ENCODE assay signal across 7 mouse cellular contexts in genomic region chr12:49374606-49374995, GRCm38 (mm10). TPM values are rescaled to one million over a fixed set of nuclear protein-coding genes. Genes with fewer than 3 reads are reported as not detected.
DNase-seq lines count a peak whose midpoint lies in the region; ATAC-seq and TF ChIP-seq lines count a peak whose summit lies in the region.

No protein-coding gene starts in this region.

- peaks cover 90% of the 10 kb centered on the region for H3K27me3 ChIP-seq in limb, embryonic 15.5 days
- H3K27me3 ChIP-seq in stomach, embryonic 14.5 days (ENCODE audit: control insufficient read depth, insufficient read depth, low read length), result peaks cover 51% of the 10 kb centered on the region

- intact Hi-C loops in left cerebral cortex, postnatal 14 days (cut with DNase I), result loop anchor here (5.0 to 10.0 kb wide), 6 partner anchors 710 to 1970 kb away; partner anchors contain the start of gene G2e3

- H3K9me3 ChIP-seq in limb, embryonic 15.5 days, result no peaks in the 10 kb centered on the region
- H3K9me3 ChIP-seq in stomach, embryonic 14.5 days (ENCODE audit: control insufficient read depth, low read depth, low read length), result no peaks in the 10 kb centered on the region

- peak overlapping the region; percentile 31 for H3K4me2 ChIP-seq in limb, embryonic 15.5 days
- H3K4me2 ChIP-seq in stomach, embryonic 14.5 days (replicated peaks; ENCODE audit: low read depth, low read length), result peak overlapping the region; percentile 35

- peak; percentile 68 for ATAC-seq in granulocyte monocyte progenitor cell, adult 5-6 weeks (replicated peaks; ENCODE audit: poor library complexity, severe bottlenecking)
- ATAC-seq in limb, embryonic 15.5 days (ENCODE audit: insufficient number of reproducible peaks, low FRiP score, low TSS enrichment, low read depth), result no peak
- ATAC-seq in stomach, embryonic 14.5 days (ENCODE audit: insufficient number of reproducible peaks, insufficient read depth, low FRiP score, low read depth), result no peak

- DNase-seq in left cerebral cortex, postnatal 14 days (ENCODE audit: low spot score in 2 of 2), result peak; percentile 61 to 70
- DNase-seq in left cerebral cortex, adult 11 months (ENCODE audit: low spot score), result no peak
- DNase-seq in brain, embryonic 14.5 days (ENCODE audit: low read depth), result peak; percentile 89
- DNase-seq in urinary bladder, postnatal 14 days (ENCODE audit: low spot score), result no peak

- H3K4me3 ChIP-seq in limb, embryonic 15.5 days, result peak overlapping the region; percentile 16
- H3K4me3 ChIP-seq in stomach, embryonic 14.5 days (ENCODE audit: low read depth, low read length), result peak overlapping the region; percentile 20

- TF ChIP-seq CTCF in brain, embryonic 14.5 days (IDR thresholded peaks at IDR 0.05; ENCODE audit: borderline replicate concordance, extremely low read depth, insufficient read depth, insufficient read length), result peak; percentile 66; the same call in 1 of the 2 replicates

- TF ChIP-seq POLR2A in brain, embryonic 14.5 days (IDR thresholded peaks at IDR 0.05; ENCODE audit: borderline replicate concordance, extremely low read depth, insufficient read depth, insufficient read length, poor library complexity, severe bottlenecking), result no peak

- WGBS in limb, embryonic 15.5 days, result under 1% methylated on average over 14 of the region's 14 CpGs
- WGBS in stomach, embryonic 14.5 days, result under 1% methylated on average over 14 of the region's 14 CpGs

- peaks cover 5% of the 10 kb centered on the region; the same call in 1 of the 2 replicates for H3K4me1 ChIP-seq in limb, embryonic 15.5 days
- H3K4me1 ChIP-seq in stomach, embryonic 14.5 days (ENCODE audit: control insufficient read depth, insufficient read depth, low read length), result no peaks in the 10 kb centered on the region

- no peak overlapping the region for H3K9ac ChIP-seq in limb, embryonic 15.5 days
- H3K9ac ChIP-seq in stomach, embryonic 14.5 days (replicated peaks; ENCODE audit: low read depth, low read length), result no peak overlapping the region

- H3K27ac ChIP-seq in limb, embryonic 15.5 days, result no peak overlapping the region
- no peak overlapping the region for H3K27ac ChIP-seq in stomach, embryonic 14.5 days (ENCODE audit: low read length)

- H3K36me3 ChIP-seq in limb, embryonic 15.5 days, result no peaks in the 10 kb centered on the region
- no peaks in the 10 kb centered on the region for H3K36me3 ChIP-seq in stomach, embryonic 14.5 days (ENCODE audit: control insufficient read depth, insufficient read depth, low read length)

RNA-seq across cellular contexts. Expression of gene Foxg1, which starts 7.9 kb away (rescaled TPM):
- total RNA-seq in left cerebral cortex, postnatal 14 days (2021), result 100 to 1,000 TPM; 102 to 128 TPM
- polyA plus RNA-seq in brain, embryonic 14.5 days (2012; rRNA removed), result 76.0 and 160 TPM in 2 replicates
- not detected in 2 replicates for total RNA-seq in granulocyte monocyte progenitor cell, adult 5-6 weeks (2014; fragmentation: Nextera tagmentation)
- total RNA-seq in granulocyte monocyte progenitor cell, adult 5-6 weeks (2017), result not detected in 2 replicates
- not detected in 2 replicates for polyA plus RNA-seq in limb, embryonic 15.5 days (2015; fragmentation: Nextera tagmentation; extraction: Ambion mirVana)
- polyA plus RNA-seq in stomach, embryonic 14.5 days (2014; fragmentation: Nextera tagmentation; extraction: Ambion mirVana), result 0.08 TPM in 1 of 2 replicates, not detected in the other

RNA-seq across cellular contexts. Expression of gene Gm43517, which starts 10.4 kb away (rescaled TPM):
- 1 to 10 TPM; 7.5 to 7.8 TPM for total RNA-seq in left cerebral cortex, postnatal 14 days (2021)
- 1.5 and 4.7 TPM in 2 replicates for polyA plus RNA-seq in brain, embryonic 14.5 days (2012; rRNA removed)
- not detected in 2 replicates for total RNA-seq in granulocyte monocyte progenitor cell, adult 5-6 weeks (2014; fragmentation: Nextera tagmentation)
- total RNA-seq in granulocyte monocyte progenitor cell, adult 5-6 weeks (2017), result not detected in 2 replicates
- polyA plus RNA-seq in limb, embryonic 15.5 days (2015; fragmentation: Nextera tagmentation; extraction: Ambion mirVana), result not detected in 2 replicates
- polyA plus RNA-seq in stomach, embryonic 14.5 days (2014; fragmentation: Nextera tagmentation; extraction: Ambion mirVana), result not detected in 2 replicates

Comparison
In these comparisons a context has a peak if more than half of its experiments do, and no peak if none do; other contexts are left out.
1. DNase-seq: peak in left cerebral cortex, postnatal 14 days (2 of 2) and brain, embryonic 14.5 days (single experiment); none in left cerebral cortex, adult 11 months (single experiment) and urinary bladder, postnatal 14 days (single experiment).
2. RNA of gene Foxg1, which starts 7.9 kb away (polyA plus RNA-seq): 76.0 to 160 TPM in brain, embryonic 14.5 days; not detected in limb, embryonic 15.5 days and 0.08 TPM in stomach, embryonic 14.5 days; every median in the first group is over 10 times any median in the second.